20 mouse cellular contexts compared by ENCODE assay signal in the genomic region with DNA sequence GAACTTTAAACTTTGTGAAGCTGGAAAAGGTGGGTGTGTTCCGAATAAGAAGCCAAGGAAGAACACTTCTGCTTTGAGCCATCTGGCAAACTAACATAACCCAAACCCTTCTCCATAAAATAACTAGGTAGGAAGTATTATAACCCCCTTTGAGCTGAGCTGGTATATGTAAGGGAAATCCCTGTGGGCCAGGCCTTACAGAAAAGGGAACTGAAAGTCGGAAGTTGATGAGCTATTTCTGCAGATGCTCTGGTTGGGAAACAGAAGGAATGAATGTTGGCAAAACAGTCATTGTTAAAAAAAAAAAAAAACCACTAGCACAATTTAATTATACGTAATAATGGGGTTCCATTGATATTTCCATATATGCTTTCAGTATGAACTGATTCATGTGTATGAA.
DNase-seq lines count a peak whose midpoint lies in the region; ATAC-seq and TF ChIP-seq lines count a peak whose summit lies in the region.
"Had no signal": no experiment of that assay in that cellular context is flagged by ENCODE, and none has a peak within 500 bp of the region (broad histone marks: within the 10 kb centered on the region; RNA-seq: fewer than 3 reads in every experiment).

No protein-coding gene starts in this region.

- H3K4me1 ChIP-seq in heart, embryonic 12.5 days (replicated peaks), result peaks cover 84% of the 10 kb centered on the region
- peaks cover 82% of the 10 kb centered on the region for H3K4me1 ChIP-seq in bone marrow macrophage, adult 2 months (ENCODE audit: control insufficient read depth, insufficient read depth, low read length)
- no peaks in the 10 kb centered on the region for H3K4me1 ChIP-seq in midbrain, embryonic 14.5 days (ENCODE audit: control insufficient read depth, insufficient read depth, low read length)

- H3K4me3 ChIP-seq in heart, embryonic 12.5 days, result no peak overlapping the region
- no peak overlapping the region for H3K4me3 ChIP-seq in bone marrow macrophage, adult 2 months (ENCODE audit: insufficient read depth, low read length)
- no peak overlapping the region for H3K4me3 ChIP-seq in macrophage (ENCODE audit: inconsistent target)
- H3K4me3 ChIP-seq in midbrain, embryonic 14.5 days (replicated peaks; ENCODE audit: low read depth, low read length), result no peak overlapping the region
- H3K4me3 ChIP-seq: erythroblast, embryonic 14.5 days; limb, embryonic 15.5 days had no signal

- no peaks in the 10 kb centered on the region for H3K27me3 ChIP-seq in heart, embryonic 12.5 days (replicated peaks)
- H3K27me3 ChIP-seq in midbrain, embryonic 14.5 days (ENCODE audit: control insufficient read depth, insufficient read depth, low read length), result no peaks in the 10 kb centered on the region
- H3K27me3 ChIP-seq: limb, embryonic 15.5 days had no signal

- H3K9me3 ChIP-seq in heart, embryonic 12.5 days (replicated peaks), result no peaks in the 10 kb centered on the region
- H3K9me3 ChIP-seq in midbrain, embryonic 14.5 days (ENCODE audit: control insufficient read depth, low read length), result no peaks in the 10 kb centered on the region
- H3K9me3 ChIP-seq: limb, embryonic 15.5 days had no signal

- intact Hi-C loops in heart, postnatal 14 days (cut with DNase I), result loop anchor here (5.0 kb wide), 1 partner anchor 374 kb away; a partner anchor contains a TSS

- WGBS in heart, embryonic 12.5 days, result 74% methylated on average over 3 of the region's 3 CpGs
- WGBS in macrophage (ENCODE audit: missing documents), result 0% methylated on average over 3 of the region's 3 CpGs
- WGBS in midbrain, embryonic 14.5 days, result 94% methylated on average over 3 of the region's 3 CpGs

- no peak overlapping the region for H3K9ac ChIP-seq in heart, embryonic 12.5 days
- H3K9ac ChIP-seq in midbrain, embryonic 14.5 days (replicated peaks; ENCODE audit: low read length), result no peak overlapping the region
- H3K9ac ChIP-seq: hindbrain, embryonic 14.5 days; limb, embryonic 15.5 days had no signal

- TF ChIP-seq CTCF in bone marrow macrophage, adult 2 months (IDR thresholded peaks at IDR 0.05; ENCODE audit: low read depth, low read length), result no peak

- no peak for DNase-seq in heart, postnatal 14 days
- peak; percentile 41 for DNase-seq in A20 (ENCODE audit: low read depth, low spot score)
- no peak for DNase-seq in midbrain, embryonic 14.5 days
- no peak for DNase-seq in adrenal gland, postnatal 14 days
- DNase-seq in thymus, adult 18-20 months, result no peak
- DNase-seq: adrenal gland, postnatal 25 days; cerebellum, postnatal 10 days; gastrocnemius, postnatal 10 days; kidney, postnatal 25 days; layer of hippocampus, adult 9-11 months; spleen, adult 18-20 months; thymus, postnatal 36 days had no signal

- no peak for TF ChIP-seq POLR2A in bone marrow macrophage, adult 2 months (IDR thresholded peaks at IDR 0.05; ENCODE audit: borderline replicate concordance, low read depth, low read length)

- peak overlapping the region; percentile 67 for H3K27ac ChIP-seq in heart, embryonic 12.5 days (ENCODE audit: poor library complexity, severe bottlenecking)
- H3K27ac ChIP-seq in bone marrow macrophage, adult 2 months (ENCODE audit: insufficient read depth, low read depth, low read length), result peak overlapping the region; percentile 96
- H3K27ac ChIP-seq in macrophage, result peak overlapping the region; percentile 96
- H3K27ac ChIP-seq in midbrain, embryonic 14.5 days (replicated peaks; ENCODE audit: low read depth, low read length), result no peak overlapping the region
- H3K27ac ChIP-seq: hindbrain, embryonic 14.5 days; limb, embryonic 15.5 days had no signal

- no peaks in the 10 kb centered on the region for H3K79me2 ChIP-seq in macrophage (ENCODE audit: inconsistent target)

- no peak overlapping the region for H3K4me2 ChIP-seq in heart, embryonic 12.5 days
- no peak overlapping the region for H3K4me2 ChIP-seq in midbrain, embryonic 14.5 days (ENCODE audit: low read length)
- H3K4me2 ChIP-seq: hindbrain, embryonic 14.5 days; limb, embryonic 15.5 days had no signal

- no peak for ATAC-seq in heart, embryonic 12.5 days (ENCODE audit: insufficient number of reproducible peaks, low FRiP score)
- no peak for ATAC-seq in midbrain, embryonic 14.5 days (ENCODE audit: low FRiP score, low TSS enrichment)
- ATAC-seq: forebrain, embryonic 16.5 days; intestine, postnatal 0 days had no signal

- H3K36me3 ChIP-seq in heart, embryonic 12.5 days, result peaks cover 54% of the 10 kb centered on the region
- H3K36me3 ChIP-seq in macrophage (ENCODE audit: inconsistent target), result peaks cover 33% of the 10 kb centered on the region
- 0 out of 2 replicates have a peak, but pooled peaks cover 11% of the 10 kb centered on the region for H3K36me3 ChIP-seq in midbrain, embryonic 14.5 days (ENCODE audit: control insufficient read depth, insufficient read depth, low read length)
